Mouse (Mus musculus) embryonic fibroblast, embryonic 13.5 days (primary cell): ENCODE data around the gene Adssl1.

Experiments
- CTCF ChIP-seq: IDR thresholded peaks from 2 replicates; pipeline ENCODE4 v1.5.1; 2011; ENCODE audit warnings: mild to moderate bottlenecking, control low read depth, low read length, moderate library complexity, borderline replicate concordance; ENCODE audit not compliant: insufficient read depth
- POLR2A ChIP-seq: IDR thresholded peaks from 2 replicates; pipeline ENCODE4 v1.6.1; 2011; ENCODE audit warnings: low read depth, mild to moderate bottlenecking, control low read depth, low read length, moderate library complexity

- TF ChIP-seq CTCF (no peak), POLR2A (no peak)
These were observed 30.2 kb upstream of the Adssl1 start for GRCm38 (mm10) chr12:112589491-112590191.
